Mouse (Mus musculus) telencephalon, adult 2 months (tissue): ENCODE data around the gene Impg1.
A peak's percentile ranks its signal among the peaks of the same experiment; 100 is the strongest.
"Not testable (repeated sequence)": the region's sequence is repeated elsewhere in the genome, so short reads cannot be mapped to it uniquely, and the experiment has no call there.

ENCODE experiments used
- DNase-seq: peaks from one replicate; pipeline ENCODE4 v3.0.0-alpha.2; 2011; ENCODE audit warnings: low read depth, low spot score

Gene Impg1

GRCm38 (mm10) chr9:80344451-80345000 is 120.8 kb downstream of the Impg1 start:
- no peak for DNase-seq

- DNase-seq: no peak
Measured at GRCm38 (mm10) chr9:80342520-80342919, 122.8 kb downstream of the Impg1 start.

- no peak for DNase-seq
Measured at GRCm38 (mm10) chr9:80341756-80342155, 123.5 kb downstream of the Impg1 start.

- DNase-seq: no peak
Measured at GRCm38 (mm10) chr9:80340927-80341326, 124.4 kb downstream of the Impg1 start.

GRCm38 (mm10) chr9:80338026-80338425 is 127.3 kb downstream of the Impg1 start:
- no peak for DNase-seq

GRCm38 (mm10) chr9:80335660-80336357 is 129.5 kb downstream of the Impg1 start:
- DNase-seq: no peak

GRCm38 (mm10) chr9:80333998-80334605 is 131.2 kb downstream of the Impg1 start:
- DNase-seq: no peak

GRCm38 (mm10) chr9:80333466-80333865 is 131.8 kb downstream of the Impg1 start:
- DNase-seq: no peak

- no peak for DNase-seq
Measured at GRCm38 (mm10) chr9:80332153-80332552, 133.1 kb downstream of the Impg1 start.

GRCm38 (mm10) chr9:80321051-80321887 is 144.0 kb downstream of the Impg1 start:
- DNase-seq: not testable (repeated sequence)

GRCm38 (mm10) chr9:80318027-80318426 is 147.3 kb downstream of the Impg1 start:
- no peak for DNase-seq

GRCm38 (mm10) chr9:80315922-80316321 is 149.4 kb downstream of the Impg1 start:
- DNase-seq: no peak

GRCm38 (mm10) chr9:80313610-80314009 is 151.7 kb downstream of the Impg1 start:
- DNase-seq: no peak

- no peak for DNase-seq
Measured at GRCm38 (mm10) chr9:80307629-80308028, 157.7 kb downstream of the Impg1 start.

GRCm38 (mm10) chr9:80306853-80307252 is 158.4 kb downstream of the Impg1 start:
- DNase-seq: no peak

- no peak for DNase-seq
Measured at GRCm38 (mm10) chr9:80306390-80306789, 158.9 kb downstream of the Impg1 start.

GRCm38 (mm10) chr9:80303518-80303917 is 161.8 kb downstream of the Impg1 start:
- no peak for DNase-seq

GRCm38 (mm10) chr9:80299031-80299430 is 166.2 kb downstream of the Impg1 start:
- no peak for DNase-seq

- no peak for DNase-seq
Measured at GRCm38 (mm10) chr9:80296086-80296485, 169.2 kb downstream of the Impg1 start.

- peak; percentile 28 for DNase-seq
Measured at GRCm38 (mm10) chr9:80293056-80293584, 172.2 kb downstream of the Impg1 start.

GRCm38 (mm10) chr9:80286845-80287244 is 178.4 kb downstream of the Impg1 start:
- no peak for DNase-seq
